Mouse (Mus musculus): ENCODE measurements around the gene Foxf1.

GRCm38 (mm10) chr8:121075936-121076335, 8.2 kb upstream of the Foxf1 start:
- TF ChIP-seq EP300 (optimal IDR thresholded peaks at IDR 0.05) = no peak
- TF ChIP-seq CTCF (IDR thresholded peaks at IDR 0.05; ENCODE audit: low read depth) = no peak

Measured in stomach, postnatal 0 days (tissue).